Mouse (Mus musculus): ENCODE results near the gene Med18.

DNA sequence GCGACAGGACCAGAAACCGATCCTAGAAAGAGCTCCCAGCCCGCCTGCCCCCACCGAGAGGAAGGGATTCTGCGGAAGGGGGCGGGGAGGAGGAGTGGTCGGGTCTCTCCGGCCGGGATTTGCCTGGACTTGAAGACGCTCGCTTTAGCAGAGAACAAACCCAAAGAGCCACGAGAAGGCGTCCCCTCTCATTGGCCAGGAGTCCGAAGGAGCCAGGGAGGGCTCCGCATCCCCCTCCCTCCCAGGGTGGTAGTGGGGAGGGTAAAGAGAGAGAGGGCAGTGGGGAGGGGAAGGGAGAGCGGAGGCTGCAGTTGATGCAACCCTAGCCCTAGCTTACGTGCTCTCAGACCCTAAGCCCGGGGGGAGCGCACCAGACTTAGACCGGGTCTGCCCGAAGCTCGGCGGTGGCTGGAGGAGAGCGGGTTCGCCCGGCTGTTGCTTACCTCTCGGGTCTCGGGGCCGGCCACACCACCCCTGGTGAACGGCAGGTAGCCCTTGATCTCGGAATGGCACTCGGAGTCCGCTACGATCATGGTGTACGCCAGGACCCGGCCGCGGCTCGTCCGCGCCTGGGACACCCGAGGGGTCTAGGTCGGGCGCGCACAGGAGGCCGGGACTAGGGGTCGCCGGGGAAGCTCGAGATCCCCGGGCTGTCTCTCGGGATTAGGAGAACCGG, 46.0 kb upstream of the Med18 start:
- TF ChIP-seq CTCF (IDR thresholded peaks at IDR 0.05; ENCODE audit: control insufficient read depth, insufficient read depth, low read length) = no peak
- TF ChIP-seq POLR2A (IDR thresholded peaks at IDR 0.05; ENCODE audit: borderline replicate concordance, control insufficient read depth, low read depth, low read length) = peak; percentile 42; the same call in 1 of the 2 replicates

Measured in bone marrow, adult 2 months (tissue).